Mouse (Mus musculus): ENCODE data around the gene Sdccag8.
"Not testable (repeated sequence)": the region's sequence is repeated elsewhere in the genome, so short reads cannot be mapped to it uniquely, and the experiment has no call there.

The Sdccag8 gene

DNA sequence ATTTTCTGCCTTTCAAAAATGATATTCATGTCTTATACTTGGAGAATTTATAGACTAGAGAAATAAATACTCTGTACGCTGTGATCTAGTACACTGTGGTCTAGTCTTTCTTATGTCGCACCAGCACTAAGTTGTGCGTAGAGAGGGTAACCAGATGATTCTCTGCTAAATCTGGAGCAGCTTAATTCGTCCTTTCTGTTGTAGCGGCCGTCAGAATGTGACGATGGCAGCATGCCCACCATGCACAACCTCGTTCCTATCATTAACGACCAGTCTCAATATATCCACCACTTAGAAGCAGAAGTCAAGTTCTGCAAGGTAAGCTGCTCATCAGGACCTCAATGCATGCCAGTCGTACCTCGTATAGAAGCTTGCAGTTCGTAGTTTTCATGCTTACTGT, 14.2 kb downstream of the Sdccag8 start:
- DNase-seq, result no peak

- no peak for DNase-seq
These were observed 17.6 kb downstream of the Sdccag8 start for GRCm38 (mm10) chr1:176832071-176832470.

DNA sequence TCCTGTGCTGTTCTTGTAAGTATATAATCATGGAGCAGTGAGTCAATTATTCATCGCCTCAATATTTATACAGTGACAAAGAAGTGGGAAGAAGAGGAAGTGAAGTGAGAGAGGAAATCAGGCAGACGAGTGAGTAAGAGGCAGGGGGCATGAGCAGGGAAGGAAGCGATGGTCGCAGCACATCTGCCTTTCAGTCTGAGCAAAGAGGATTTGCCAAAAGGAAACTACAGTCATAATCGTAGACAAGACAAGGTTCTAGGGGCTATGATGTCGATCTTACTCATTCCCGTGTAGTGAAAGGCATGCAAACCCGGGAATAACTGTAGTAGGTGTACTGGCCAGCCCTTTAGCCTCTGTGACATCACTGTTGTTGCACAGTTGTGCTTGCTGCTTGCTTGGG, 18.1 kb downstream of the Sdccag8 start:
- no peak for DNase-seq

DNA sequence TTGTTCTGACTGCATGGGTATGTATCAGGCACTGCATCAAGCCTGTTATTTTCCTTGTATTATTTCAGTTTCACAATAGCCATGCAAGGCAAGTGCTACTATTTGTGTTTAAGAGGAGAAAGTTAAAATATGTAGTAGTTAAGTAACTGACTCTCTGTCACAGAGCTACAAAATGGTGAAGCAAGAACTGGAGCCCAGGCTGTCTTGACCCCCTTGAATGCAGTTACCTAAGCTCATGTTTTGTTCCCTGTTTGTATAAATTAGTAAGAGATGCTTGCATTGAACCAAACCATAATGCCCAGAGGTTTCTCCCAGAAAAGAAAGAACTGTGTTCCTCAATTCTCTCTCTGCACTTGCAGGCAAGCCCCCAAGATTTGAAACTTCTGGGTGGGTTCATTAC, 18.8 kb downstream of the Sdccag8 start:
- DNase-seq, result no peak

DNA sequence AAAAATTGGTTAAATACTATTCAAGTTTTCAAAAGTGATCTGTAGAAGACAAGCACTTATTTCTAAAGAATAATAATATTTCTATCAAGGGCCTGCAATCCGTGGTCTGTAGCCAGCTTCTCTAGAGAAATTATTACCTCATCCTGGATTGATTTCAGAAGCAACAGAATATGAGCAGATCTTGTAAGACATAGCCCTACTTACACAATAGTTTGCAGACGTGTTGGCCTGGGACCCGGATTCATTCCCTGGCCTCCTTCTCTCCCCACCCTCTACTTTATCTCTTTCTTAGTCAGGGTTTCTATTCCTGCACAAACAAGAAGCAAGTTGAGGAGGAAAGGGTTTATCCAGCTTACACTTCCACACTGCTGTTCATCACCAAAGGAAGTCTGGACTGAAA, 19.5 kb downstream of the Sdccag8 start:
- DNase-seq, result no peak

- DNase-seq, result no peak
These were observed 20.4 kb downstream of the Sdccag8 start for GRCm38 (mm10) chr1:176834880-176835279.

DNA sequence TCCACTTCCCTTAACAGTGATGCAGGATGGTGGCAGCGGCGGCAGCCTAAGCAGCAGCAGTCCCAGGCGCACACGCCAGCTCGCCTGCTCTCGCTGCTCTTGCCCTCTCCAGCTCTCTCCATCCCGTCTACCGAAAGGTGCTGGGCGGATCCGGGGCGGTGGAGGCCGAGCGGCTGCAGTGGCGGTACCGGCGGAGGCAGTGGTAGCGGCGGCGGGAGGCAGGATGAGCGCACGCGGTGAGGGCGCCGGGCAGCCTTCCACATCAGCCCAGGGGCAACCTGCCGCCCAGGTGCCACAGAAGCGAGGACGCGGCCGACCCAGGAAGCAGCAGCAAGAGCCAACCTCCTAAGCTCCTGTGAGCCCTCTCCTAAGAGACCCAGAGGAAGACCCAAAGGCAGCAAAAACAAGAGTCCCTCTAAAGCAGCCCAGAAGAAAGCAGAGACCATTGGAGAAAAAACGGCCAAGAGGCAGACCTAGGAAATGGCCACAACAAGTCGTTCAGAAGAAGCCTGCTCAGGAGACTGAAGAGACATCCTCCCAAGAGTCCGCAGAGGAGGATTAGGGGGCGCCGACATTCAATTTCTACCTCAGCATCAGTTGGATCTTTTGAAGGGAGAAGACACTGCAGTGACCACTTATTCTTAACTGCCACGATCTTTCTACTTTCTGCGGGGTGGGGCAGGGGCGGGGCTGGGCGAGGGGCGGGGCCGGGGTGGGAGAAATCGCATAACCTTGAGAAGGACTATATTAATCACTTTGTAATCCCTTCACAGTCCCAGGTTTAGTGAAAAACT, 21.2 kb downstream of the Sdccag8 start:
- peak; percentile 41 for DNase-seq

DNA sequence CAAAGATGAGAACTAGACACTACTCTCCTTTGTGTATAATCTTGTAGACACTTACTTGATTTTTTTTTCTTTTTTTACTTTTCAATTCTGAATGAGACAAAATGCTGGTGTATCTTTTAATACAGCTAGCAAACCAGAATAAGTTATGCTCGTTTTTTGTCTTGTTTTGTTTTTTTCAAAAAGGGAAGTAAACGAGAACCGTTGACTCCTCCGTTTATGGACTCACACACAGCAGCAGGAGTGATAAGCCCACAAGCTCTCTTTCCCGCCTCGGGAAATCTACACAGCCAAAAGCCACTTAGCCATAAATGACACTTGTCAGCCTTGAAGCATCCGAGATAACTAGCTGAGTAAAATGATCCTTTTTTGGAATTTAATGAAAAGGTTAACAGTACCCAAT, 22.1 kb downstream of the Sdccag8 start:
- DNase-seq, result not testable (repeated sequence)

GRCm38 (mm10) chr1:176845082-176845977, 30.9 kb downstream of the Sdccag8 start:
- DNase-seq, result no peak

GRCm38 (mm10) chr1:176847118-176847859, 32.8 kb downstream of the Sdccag8 start:
- DNase-seq, result no peak

DNA sequence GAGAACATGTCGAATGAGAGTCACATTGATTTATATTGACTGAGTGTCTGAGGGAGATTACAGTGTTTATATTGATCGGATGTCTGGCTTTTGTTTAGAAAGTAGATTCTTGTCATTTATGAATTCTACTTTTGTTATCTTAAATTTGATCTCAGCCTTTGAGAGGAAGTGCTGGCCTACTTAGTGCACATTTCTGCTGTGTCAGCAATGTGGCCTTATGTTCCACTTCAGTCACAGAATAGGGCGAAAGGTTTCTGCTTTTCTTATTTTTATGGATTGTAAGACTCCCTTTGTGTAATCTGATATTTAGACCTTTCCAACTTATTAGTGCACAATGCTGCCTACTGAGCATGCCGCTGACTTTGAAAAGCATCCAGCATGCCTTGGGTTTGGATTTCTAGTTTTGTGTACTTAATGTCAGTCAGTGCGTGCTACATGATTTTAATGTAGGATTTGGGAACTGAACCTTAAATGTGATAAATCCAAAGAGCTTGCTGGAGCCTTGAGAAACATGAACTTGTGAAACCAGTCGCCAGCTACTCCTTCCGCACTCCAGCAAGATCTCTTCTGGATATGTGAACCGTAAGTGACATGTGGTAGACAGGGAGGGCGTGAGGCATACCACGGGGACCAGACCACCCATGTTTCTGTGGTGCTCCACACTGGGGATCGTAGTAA, 34.3 kb downstream of the Sdccag8 start:
- DNase-seq, result no peak

DNA sequence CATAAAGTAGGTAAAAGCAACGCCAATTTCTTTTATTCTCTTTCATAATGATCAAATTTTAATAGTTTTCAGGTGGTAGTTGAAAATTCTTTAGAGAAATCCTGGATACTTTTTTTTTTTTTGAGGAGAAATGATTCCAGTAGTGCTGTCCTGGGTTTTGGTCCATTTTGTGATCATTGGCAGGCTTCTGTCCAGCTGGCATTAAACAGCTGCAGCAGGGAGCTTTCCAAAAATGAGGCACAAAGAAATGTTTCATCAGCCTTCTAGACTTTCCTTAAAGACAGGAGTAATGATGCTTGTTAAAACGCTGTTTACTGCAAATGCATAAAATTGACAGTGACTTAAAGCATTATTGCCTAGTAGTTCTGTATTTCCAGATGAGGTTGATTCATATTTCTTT, 34.9 kb downstream of the Sdccag8 start:
- DNase-seq, result no peak

GRCm38 (mm10) chr1:176851401-176851800, 36.9 kb downstream of the Sdccag8 start:
- no peak for DNase-seq

- DNase-seq, result no peak
These were observed 38.5 kb downstream of the Sdccag8 start for GRCm38 (mm10) chr1:176852813-176853590.

DNA sequence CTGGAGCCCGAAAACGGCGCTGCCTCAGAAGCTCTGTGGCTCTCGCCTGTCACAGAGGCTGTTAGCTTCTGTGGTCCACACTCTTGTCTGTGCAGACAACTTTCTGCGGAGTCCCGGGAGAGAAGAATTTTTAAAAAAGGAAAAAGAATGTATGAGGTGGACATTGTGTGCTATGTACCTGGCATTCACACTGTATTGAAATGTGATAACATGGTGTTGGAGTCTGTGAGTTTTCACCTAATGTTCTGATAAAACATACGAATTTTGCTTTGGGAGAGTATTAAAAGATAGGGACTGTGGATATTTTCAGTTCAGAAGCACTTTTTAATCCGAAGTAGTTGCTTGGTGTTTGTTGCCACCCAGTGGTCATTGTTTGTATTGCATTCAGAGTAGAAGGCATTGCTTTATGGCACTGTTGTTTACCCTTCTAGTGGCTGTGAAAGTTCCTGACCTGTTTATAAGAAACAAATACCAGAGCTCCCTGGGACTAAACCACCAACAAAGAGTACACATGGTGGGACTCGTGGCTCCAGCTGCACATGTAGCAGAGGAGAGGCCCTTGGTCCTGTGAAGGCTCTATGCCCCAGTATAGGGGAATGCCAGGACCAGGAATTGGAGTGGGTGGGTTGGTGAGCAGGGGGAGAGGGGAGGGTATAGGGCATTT, 47.7 kb downstream of the Sdccag8 start:
- DNase-seq, result peak; percentile 30

- no peak for DNase-seq
These were observed 56.0 kb downstream of the Sdccag8 start for GRCm38 (mm10) chr1:176870501-176870900.

DNA sequence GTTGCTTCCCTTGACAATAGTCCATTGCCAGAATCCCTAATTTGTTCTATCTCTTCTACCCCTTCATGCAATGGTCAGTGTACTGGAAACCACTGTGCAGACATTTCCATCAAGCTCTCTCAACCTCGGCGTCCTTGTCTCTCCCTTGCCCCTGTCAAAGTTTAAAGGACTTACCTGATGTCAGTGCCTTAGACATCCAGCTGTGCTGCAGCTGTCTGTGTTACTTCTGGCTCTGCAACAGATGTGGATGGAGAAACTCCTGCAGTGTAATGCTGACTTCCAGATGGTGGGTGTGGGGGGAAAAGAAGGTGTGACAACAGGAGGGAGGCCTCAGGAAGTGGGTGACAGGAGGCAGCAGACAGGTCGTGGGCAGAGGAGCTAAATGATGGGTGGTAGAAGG, 57.5 kb downstream of the Sdccag8 start:
- no peak for DNase-seq

GRCm38 (mm10) chr1:176873463-176873862, 59.0 kb downstream of the Sdccag8 start:
- DNase-seq, result no peak

- no peak for DNase-seq
These were observed 59.7 kb downstream of the Sdccag8 start for GRCm38 (mm10) chr1:176874155-176874554.

- no peak for DNase-seq
These were observed 63.3 kb downstream of the Sdccag8 start for GRCm38 (mm10) chr1:176877756-176878155.

GRCm38 (mm10) chr1:176879005-176879404, 64.5 kb downstream of the Sdccag8 start:
- no peak for DNase-seq

Data from liver (tissue).